Mouse (Mus musculus): ENCODE data around the gene Colgalt2.

- TF ChIP-seq CTCF (IDR thresholded peaks at IDR 0.05; ENCODE audit: extremely low read depth, insufficient read length, insufficient replicate concordance, low read depth, low read length) (no peak), POLR2A (IDR thresholded peaks at IDR 0.05; ENCODE audit: low read depth, low read length) (no peak)
Measured at GRCm38 (mm10) chr1:152540304-152540887, 140.8 kb downstream of the Colgalt2 start.

All from small intestine, adult 2 months (tissue).